8 mouse cellular contexts compared by ENCODE assay signal in genomic region chr19:3986334-3986733, GRCm38 (mm10). TPM values are rescaled to one million over a fixed set of nuclear protein-coding genes. Genes with fewer than 3 reads are reported as not detected.
DNase-seq lines count a peak whose midpoint lies in the region; ATAC-seq and TF ChIP-seq lines count a peak whose summit lies in the region.

TSS of gene Acy3 (plus strand) at chr19:3986570.

- WGBS in bone marrow, adult 2 months: 13% methylated on average over 8 of the region's 8 CpGs
- 7% methylated on average over 8 of the region's 8 CpGs for WGBS in intestine, embryonic 15.5 days
- 5% methylated on average over 8 of the region's 8 CpGs for WGBS in limb, embryonic 14.5 days
- 11% methylated on average over 8 of the region's 8 CpGs for WGBS in neural tube, embryonic 15.5 days

- no peak for TF ChIP-seq CTCF in layer of hippocampus, adult 2 months (conservative IDR thresholded peaks at IDR 0.05)
- no peak for TF ChIP-seq CTCF in bone marrow, adult 2 months (IDR thresholded peaks at IDR 0.05; ENCODE audit: control insufficient read depth, insufficient read depth, low read length)

- 0 out of 2 replicates have a peak, but pooled peaks have one; percentile 26 for TF ChIP-seq POLR2A in bone marrow, adult 2 months (IDR thresholded peaks at IDR 0.05; ENCODE audit: borderline replicate concordance, control insufficient read depth, low read depth, low read length)
- peak; percentile 49; the same call in 1 of the 2 replicates for TF ChIP-seq POLR2A in limb, embryonic 14.5 days (IDR thresholded peaks at IDR 0.05; ENCODE audit: borderline replicate concordance, extremely low read depth, insufficient read depth, insufficient read length)

- DNase-seq in layer of hippocampus, adult 2 months (ENCODE audit: low spot score in 2 of 2): peak; percentile 40 to 52
- no peak for DNase-seq in layer of hippocampus, adult 9-11 months
- DNase-seq in gastrocnemius, postnatal 25 days: peak; percentile 84
- DNase-seq in limb, embryonic 14.5 days (ENCODE audit: low spot score): peak; percentile 74

- no peaks in the 10 kb centered on the region for H3K36me3 ChIP-seq in intestine, embryonic 15.5 days
- H3K36me3 ChIP-seq in limb, embryonic 14.5 days (ENCODE audit: control insufficient read depth, insufficient read depth, low read length): no peaks in the 10 kb centered on the region
- H3K36me3 ChIP-seq in neural tube, embryonic 15.5 days: no peaks in the 10 kb centered on the region

- H3K9ac ChIP-seq in intestine, embryonic 15.5 days: no peak within 1 kb of the TSS
- H3K9ac ChIP-seq in limb, embryonic 14.5 days (ENCODE audit: low read depth, low read length, severe bottlenecking): peak within 1 kb of the TSS; percentile 31; the same call in 1 of the 2 replicates
- H3K9ac ChIP-seq in neural tube, embryonic 15.5 days (replicated peaks): no peak within 1 kb of the TSS

- H3K4me2 ChIP-seq in intestine, embryonic 15.5 days (replicated peaks): peak within 1 kb of the TSS; percentile 50
- H3K4me2 ChIP-seq in limb, embryonic 14.5 days (replicated peaks; ENCODE audit: low read depth, low read length, severe bottlenecking): peak within 1 kb of the TSS; percentile 11; the same call in 1 of the 2 replicates
- peak within 1 kb of the TSS; percentile 19; the same call in 1 of the 2 replicates for H3K4me2 ChIP-seq in neural tube, embryonic 15.5 days

- H3K4me1 ChIP-seq in bone marrow, adult 2 months (ENCODE audit: control insufficient read depth, insufficient read depth, low read length): no peaks in the 10 kb centered on the region
- peaks cover 22% of the 10 kb centered on the region for H3K4me1 ChIP-seq in intestine, embryonic 15.5 days (replicated peaks)
- H3K4me1 ChIP-seq in limb, embryonic 14.5 days (ENCODE audit: control insufficient read depth, insufficient read depth, low read length): peaks cover 13% of the 10 kb centered on the region
- H3K4me1 ChIP-seq in neural tube, embryonic 15.5 days: peaks cover 16% of the 10 kb centered on the region

- no peak within 1 kb of the TSS for H3K4me3 ChIP-seq in layer of hippocampus, adult 2 months
- H3K4me3 ChIP-seq in bone marrow, adult 2 months (replicated peaks; ENCODE audit: control insufficient read depth, low read depth, low read length): no peak within 1 kb of the TSS
- peak within 1 kb of the TSS; percentile 14; the same call in 1 of the 2 replicates for H3K4me3 ChIP-seq in intestine, embryonic 15.5 days (replicated peaks)
- H3K4me3 ChIP-seq in limb, embryonic 14.5 days (replicated peaks; ENCODE audit: low read length): no peak within 1 kb of the TSS
- no peak within 1 kb of the TSS for H3K4me3 ChIP-seq in neural tube, embryonic 15.5 days (replicated peaks)

- no peaks in the 10 kb centered on the region for H3K9me3 ChIP-seq in intestine, embryonic 15.5 days
- peaks cover 4% of the 10 kb centered on the region; the same call in 1 of the 2 replicates for H3K9me3 ChIP-seq in limb, embryonic 14.5 days (ENCODE audit: control insufficient read depth, low read length)
- no peaks in the 10 kb centered on the region for H3K9me3 ChIP-seq in neural tube, embryonic 15.5 days (replicated peaks)

- ATAC-seq in intestine, embryonic 15.5 days: peak; percentile 89
- peak; percentile 76; the same call in 1 of the 2 replicates for ATAC-seq in limb, embryonic 14.5 days (ENCODE audit: low FRiP score, low read depth)
- ATAC-seq in neural tube, embryonic 15.5 days (ENCODE audit: low FRiP score): no peak
- ATAC-seq in activated CD4-positive, CD25-positive, alpha-beta regulatory T cell, adult 4 months: no peak

- H3K27me3 ChIP-seq in intestine, embryonic 15.5 days (replicated peaks): no peaks in the 10 kb centered on the region
- no peaks in the 10 kb centered on the region for H3K27me3 ChIP-seq in limb, embryonic 14.5 days (ENCODE audit: control insufficient read depth, insufficient read depth, low read length)
- no peaks in the 10 kb centered on the region for H3K27me3 ChIP-seq in neural tube, embryonic 15.5 days (replicated peaks)

- H3K27ac ChIP-seq in layer of hippocampus, adult 2 months: peak within 1 kb of the TSS; percentile 67; the same call in 1 of the 2 replicates
- H3K27ac ChIP-seq in bone marrow, adult 2 months (ENCODE audit: control insufficient read depth, insufficient read depth, low read depth, low read length, poor library complexity): no peak within 1 kb of the TSS; the same call in 1 of the 2 replicates
- peak within 1 kb of the TSS; percentile 48 for H3K27ac ChIP-seq in intestine, embryonic 15.5 days
- no peak within 1 kb of the TSS; the same call in 1 of the 2 replicates for H3K27ac ChIP-seq in limb, embryonic 14.5 days (replicated peaks; ENCODE audit: low read depth, low read length)
- no peak within 1 kb of the TSS; the same call in 1 of the 2 replicates for H3K27ac ChIP-seq in neural tube, embryonic 15.5 days (replicated peaks)

RNA-seq across cellular contexts. Expression of gene Acy3, which starts in this region (rescaled TPM):
- 1 to 10 TPM; 2.3 to 2.7 TPM for total RNA-seq in layer of hippocampus, adult 2 months (2021)
- 5.1 and 10.7 TPM in 2 replicates for polyA plus RNA-seq in bone marrow, adult 2 months (2011; ENCODE audit: insufficient read depth, insufficient read length, low replicate concordance, missing spikeins)
- total RNA-seq in gastrocnemius, postnatal 25 days (2021): 1 to 10 TPM; 1.7 to 2.7 TPM
- 12.8 and 14.2 TPM in 2 replicates for polyA plus RNA-seq in intestine, embryonic 15.5 days (2015; fragmentation: Nextera tagmentation; extraction: Ambion mirVana)
- 9.4 and 12.8 TPM in 2 replicates for polyA plus RNA-seq in limb, embryonic 14.5 days (2012; rRNA removed)
- polyA plus RNA-seq in limb, embryonic 14.5 days (2014; fragmentation: Nextera tagmentation; extraction: Ambion mirVana): 6.7 and 9.2 TPM in 2 replicates
- 2.8 and 4.6 TPM in 2 replicates for polyA plus RNA-seq in neural tube, embryonic 15.5 days (2015; fragmentation: Nextera tagmentation; extraction: Ambion mirVana)
- 1 to 10 TPM; 1.2 to 1.6 TPM for polyA plus RNA-seq in activated CD4-positive, CD25-positive, alpha-beta regulatory T cell, adult 4 months (2017; shearing (Covaris generic))

Comparison
In these comparisons a context has a peak if more than half of its experiments do, and no peak if none do; other contexts are left out.
1. H3K27ac ChIP-seq: peak in layer of hippocampus, adult 2 months (single experiment) and intestine, embryonic 15.5 days (single experiment); none in bone marrow, adult 2 months (single experiment), limb, embryonic 14.5 days (single experiment) and neural tube, embryonic 15.5 days (single experiment).
2. ATAC-seq: peak in intestine, embryonic 15.5 days (single experiment) and limb, embryonic 14.5 days (single experiment); none in neural tube, embryonic 15.5 days (single experiment) and activated CD4-positive, CD25-positive, alpha-beta regulatory T cell, adult 4 months (single experiment).
3. Peak in every context shown above with its lines, with median percentiles within 50 percentile points of each other: H3K4me2 ChIP-seq.